Mouse (Mus musculus): ENCODE results near the gene Tcf7l1. TPM values are rescaled to one million over a fixed set of nuclear protein-coding genes. Genes with fewer than 3 reads are reported as not detected.
A peak's percentile ranks its signal among the peaks of the same experiment; 100 is the strongest.

Tcf7l1 gene
- polyA plus RNA-seq, 1 experiment, result 5.5 TPM

DNA sequence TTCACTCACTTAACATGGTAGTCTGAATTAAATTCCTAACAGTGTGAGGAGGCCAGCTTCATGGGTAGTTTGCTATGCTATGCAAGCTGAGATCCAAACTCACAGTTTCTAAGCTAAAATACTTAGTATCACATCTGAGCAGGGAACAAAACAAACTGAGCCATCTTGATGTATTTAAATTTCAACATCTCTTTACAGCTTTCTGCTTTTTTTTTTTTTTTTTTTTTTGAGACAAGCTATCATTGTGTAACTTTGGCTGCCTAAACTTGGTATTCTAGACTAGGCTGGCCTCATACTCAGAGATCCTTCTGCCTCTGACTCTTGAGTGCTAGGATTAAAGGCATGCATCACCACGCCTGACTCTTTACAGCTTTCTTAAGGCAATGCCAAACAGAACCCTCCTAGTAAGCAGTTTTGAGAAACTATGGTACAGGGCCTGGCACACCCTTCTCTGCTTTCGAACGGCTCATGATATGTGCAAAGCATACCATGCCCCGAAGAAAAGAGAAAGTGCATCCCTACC, 180.3 kb downstream of the Tcf7l1 start:
- Histone ChIP-seq H3K27ac (ENCODE audit: insufficient read depth, low read length) (no peak overlapping the region), H3K4me3 (replicated peaks; ENCODE audit: insufficient read depth, low read depth, low read length) (no peak overlapping the region), H3K27me3 (ENCODE audit: control insufficient read depth, insufficient read depth, low read length) (no peaks in the 10 kb centered on the region), H3K4me1 (ENCODE audit: control insufficient read depth, insufficient read depth, low read length) (no peaks in the 10 kb centered on the region)
- WGBS, result 85% methylated on average over 4 of the region's 4 CpGs
- TF ChIP-seq CTCF (IDR thresholded peaks at IDR 0.05; ENCODE audit: borderline replicate concordance, insufficient read depth, low read depth, low read length), result no peak
- no peak for TF ChIP-seq POLR2A (IDR thresholded peaks at IDR 0.05; ENCODE audit: borderline replicate concordance, insufficient read depth, low read length)
- no peak for DNase-seq

DNA sequence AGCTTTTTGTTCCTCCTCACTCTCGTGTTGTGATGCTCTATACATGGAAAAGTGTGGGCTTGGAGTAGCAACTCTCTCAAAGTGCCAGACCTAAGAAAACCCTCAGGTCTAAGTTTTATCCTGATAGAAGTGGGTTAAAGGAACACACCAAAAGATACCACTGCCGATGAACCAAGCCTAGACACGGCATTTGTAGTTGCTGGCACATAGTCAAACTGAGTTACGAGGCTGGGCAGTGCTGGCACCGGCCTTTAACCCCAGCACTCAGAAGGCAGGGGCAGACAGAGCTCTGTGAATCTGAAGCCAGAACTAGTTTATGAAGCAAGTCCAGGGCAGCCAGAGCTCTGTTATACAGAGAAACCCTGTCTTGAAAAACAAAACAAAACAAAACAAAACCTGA, 181.4 kb downstream of the Tcf7l1 start:
- TF ChIP-seq CTCF (IDR thresholded peaks at IDR 0.05; ENCODE audit: borderline replicate concordance, insufficient read depth, low read depth, low read length) (no peak), POLR2A (IDR thresholded peaks at IDR 0.05; ENCODE audit: borderline replicate concordance, insufficient read depth, low read length) (no peak)
- Histone ChIP-seq H3K27me3 (ENCODE audit: control insufficient read depth, insufficient read depth, low read length) (no peaks in the 10 kb centered on the region), H3K4me1 (ENCODE audit: control insufficient read depth, insufficient read depth, low read length) (no peaks in the 10 kb centered on the region), H3K27ac (ENCODE audit: insufficient read depth, low read length) (no peak overlapping the region), H3K4me3 (replicated peaks; ENCODE audit: insufficient read depth, low read depth, low read length) (no peak overlapping the region)
- WGBS, result 41% methylated on average over 5 of the region's 5 CpGs
- DNase-seq, result no peak

DNA sequence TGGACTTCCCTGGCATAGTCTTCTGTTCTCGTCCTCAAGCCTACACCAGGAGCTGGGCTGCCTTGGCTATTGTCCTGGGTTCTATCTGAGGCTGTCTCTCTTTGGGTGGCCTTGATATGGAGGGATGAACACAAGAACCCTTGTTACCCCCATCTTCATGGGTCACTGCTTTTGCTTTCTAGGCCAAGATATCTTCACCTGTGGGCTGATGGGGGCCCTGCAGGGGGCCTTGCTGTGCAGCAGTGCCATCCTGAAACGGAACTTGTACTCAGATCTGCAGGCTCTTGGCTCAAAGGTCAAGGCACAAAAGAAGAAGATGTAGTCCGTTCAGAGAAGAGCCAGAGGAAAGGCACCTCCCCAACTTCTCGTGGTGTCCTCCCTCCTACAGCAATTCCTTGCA, 182.0 kb downstream of the Tcf7l1 start:
- no peaks in the 10 kb centered on the region for H3K4me1 ChIP-seq (ENCODE audit: control insufficient read depth, insufficient read depth, low read length)
- WGBS, result 55% methylated on average over 4 of the region's 4 CpGs
- H3K27ac ChIP-seq (ENCODE audit: insufficient read depth, low read length), result no peak overlapping the region
- no peaks in the 10 kb centered on the region for H3K27me3 ChIP-seq (ENCODE audit: control insufficient read depth, insufficient read depth, low read length)
- no peak overlapping the region for H3K4me3 ChIP-seq (replicated peaks; ENCODE audit: insufficient read depth, low read depth, low read length)
- TF ChIP-seq POLR2A (IDR thresholded peaks at IDR 0.05; ENCODE audit: borderline replicate concordance, insufficient read depth, low read length) (no peak), CTCF (IDR thresholded peaks at IDR 0.05; ENCODE audit: borderline replicate concordance, insufficient read depth, low read depth, low read length) (no peak)
- DNase-seq, result no peak

DNA sequence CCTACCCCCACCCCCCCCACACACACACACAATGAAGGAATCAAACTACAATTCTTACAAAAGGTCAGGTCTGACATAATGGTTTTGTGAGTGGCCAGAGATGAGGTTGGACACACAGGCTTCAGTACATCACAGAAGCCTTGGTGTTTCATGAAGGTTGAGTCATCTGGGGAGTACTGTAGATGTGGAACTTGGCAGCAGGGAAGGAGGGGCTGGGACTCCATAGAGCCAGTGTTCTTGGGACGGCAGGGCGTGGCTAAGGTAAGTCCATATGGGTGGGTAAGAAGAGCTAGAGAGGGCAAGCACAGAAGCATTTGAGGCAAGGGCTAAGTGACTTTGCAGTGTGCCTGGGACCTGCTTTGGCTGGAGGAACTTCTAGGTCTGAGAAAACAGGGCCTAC, 185.0 kb downstream of the Tcf7l1 start:
- DNase-seq, result no peak
- H3K27ac ChIP-seq (ENCODE audit: insufficient read depth, low read length), result no peak overlapping the region
- WGBS, result 90% methylated on average over 2 of the region's 2 CpGs

DNA sequence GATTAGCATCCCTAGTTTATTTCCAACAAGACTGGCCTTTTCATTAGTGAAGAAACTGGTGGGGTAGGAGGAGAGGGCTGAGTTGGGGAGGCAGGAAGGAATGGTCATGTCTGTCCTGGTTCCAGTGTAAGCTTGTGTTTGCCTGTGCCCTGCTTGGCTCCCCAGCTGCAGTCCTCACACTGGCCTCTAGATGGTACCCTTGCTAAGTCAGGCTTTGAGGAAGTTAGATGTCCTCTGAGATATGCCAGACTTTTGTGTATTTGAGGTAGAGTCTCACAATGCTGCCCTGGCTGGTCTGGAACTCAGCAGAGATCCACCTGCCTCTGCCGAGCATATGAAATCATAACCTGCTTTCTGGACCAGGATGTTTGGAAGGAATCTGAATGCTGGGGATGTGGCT, 187.3 kb downstream of the Tcf7l1 start:
- no peak overlapping the region for H3K4me3 ChIP-seq (replicated peaks; ENCODE audit: insufficient read depth, low read depth, low read length)
- WGBS, result 47% methylated on average over 1 of the region's 1 CpGs
- no peaks in the 10 kb centered on the region for H3K27me3 ChIP-seq (ENCODE audit: control insufficient read depth, insufficient read depth, low read length)
- no peak overlapping the region for H3K27ac ChIP-seq (ENCODE audit: insufficient read depth, low read length)
- TF ChIP-seq CTCF (IDR thresholded peaks at IDR 0.05; ENCODE audit: borderline replicate concordance, insufficient read depth, low read depth, low read length) (peak; percentile 89), POLR2A (IDR thresholded peaks at IDR 0.05; ENCODE audit: borderline replicate concordance, insufficient read depth, low read length) (no peak)
- H3K4me1 ChIP-seq (ENCODE audit: control insufficient read depth, insufficient read depth, low read length), result peaks cover 4% of the 10 kb centered on the region; the same call in 1 of the 2 replicates
- DNase-seq, result peak; percentile 61 to 74

More for the DNA sequence above, 185.0 kb downstream of the Tcf7l1 start:
- no peak for TF ChIP-seq POLR2A (IDR thresholded peaks at IDR 0.05; ENCODE audit: borderline replicate concordance, insufficient read depth, low read length)
- TF ChIP-seq CTCF (IDR thresholded peaks at IDR 0.05; ENCODE audit: borderline replicate concordance, insufficient read depth, low read depth, low read length), result no peak
- no peaks in the 10 kb centered on the region for H3K27me3 ChIP-seq (ENCODE audit: control insufficient read depth, insufficient read depth, low read length)
- no peak overlapping the region for H3K4me3 ChIP-seq (replicated peaks; ENCODE audit: insufficient read depth, low read depth, low read length)
- H3K4me1 ChIP-seq (ENCODE audit: control insufficient read depth, insufficient read depth, low read length), result no peaks in the 10 kb centered on the region

DNA sequence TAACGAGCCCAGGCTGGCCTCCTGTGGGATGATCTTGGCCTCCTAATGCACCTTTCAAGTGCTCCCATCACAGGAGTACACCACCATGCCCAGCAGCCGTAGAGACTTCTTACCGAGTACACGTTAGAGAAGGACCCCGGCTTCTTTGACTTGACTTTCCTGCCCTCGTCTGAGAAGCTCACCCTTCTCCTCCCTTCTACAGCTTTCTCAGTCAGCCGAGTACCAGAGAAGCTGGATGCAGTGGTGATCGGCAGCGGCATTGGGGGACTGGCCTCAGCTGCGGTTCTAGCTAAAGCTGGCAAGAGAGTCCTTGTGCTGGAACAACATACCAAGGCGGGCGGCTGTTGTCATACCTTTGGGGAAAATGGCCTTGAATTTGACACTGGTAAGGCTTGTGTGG, 188.3 kb downstream of the Tcf7l1 start:
- Histone ChIP-seq H3K27ac (ENCODE audit: insufficient read depth, low read length) (no peak overlapping the region), H3K4me3 (replicated peaks; ENCODE audit: insufficient read depth, low read depth, low read length) (no peak overlapping the region), H3K27me3 (ENCODE audit: control insufficient read depth, insufficient read depth, low read length) (no peaks in the 10 kb centered on the region), H3K4me1 (ENCODE audit: control insufficient read depth, insufficient read depth, low read length) (peaks cover 4% of the 10 kb centered on the region; the same call in 1 of the 2 replicates)
- no peak for TF ChIP-seq CTCF (IDR thresholded peaks at IDR 0.05; ENCODE audit: borderline replicate concordance, insufficient read depth, low read depth, low read length)
- TF ChIP-seq POLR2A (IDR thresholded peaks at IDR 0.05; ENCODE audit: borderline replicate concordance, insufficient read depth, low read length), result no peak
- DNase-seq, result no peak
- WGBS, result 85% methylated on average over 12 of the region's 12 CpGs

DNA sequence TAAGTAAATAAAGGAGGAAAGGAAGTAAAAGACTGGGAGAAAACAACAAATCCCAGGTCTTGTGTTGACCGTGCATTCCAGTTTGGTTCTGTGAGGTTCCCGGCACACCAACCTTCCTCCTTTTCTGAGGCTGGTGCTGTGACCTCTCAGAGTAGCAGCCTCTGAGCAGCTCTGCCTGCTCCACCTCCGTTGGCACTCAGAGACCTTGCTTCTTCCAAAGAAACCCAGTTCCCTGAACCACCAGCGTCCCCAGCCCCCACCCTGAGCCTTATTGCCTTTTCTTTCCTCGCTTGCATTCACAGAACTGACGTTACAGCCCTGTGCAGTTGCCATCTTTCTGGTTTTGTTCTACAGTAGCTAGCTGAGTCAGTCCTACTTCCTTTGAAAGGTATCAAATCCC, 188.8 kb downstream of the Tcf7l1 start:
- no peak overlapping the region for H3K27ac ChIP-seq (ENCODE audit: insufficient read depth, low read length)

DNA sequence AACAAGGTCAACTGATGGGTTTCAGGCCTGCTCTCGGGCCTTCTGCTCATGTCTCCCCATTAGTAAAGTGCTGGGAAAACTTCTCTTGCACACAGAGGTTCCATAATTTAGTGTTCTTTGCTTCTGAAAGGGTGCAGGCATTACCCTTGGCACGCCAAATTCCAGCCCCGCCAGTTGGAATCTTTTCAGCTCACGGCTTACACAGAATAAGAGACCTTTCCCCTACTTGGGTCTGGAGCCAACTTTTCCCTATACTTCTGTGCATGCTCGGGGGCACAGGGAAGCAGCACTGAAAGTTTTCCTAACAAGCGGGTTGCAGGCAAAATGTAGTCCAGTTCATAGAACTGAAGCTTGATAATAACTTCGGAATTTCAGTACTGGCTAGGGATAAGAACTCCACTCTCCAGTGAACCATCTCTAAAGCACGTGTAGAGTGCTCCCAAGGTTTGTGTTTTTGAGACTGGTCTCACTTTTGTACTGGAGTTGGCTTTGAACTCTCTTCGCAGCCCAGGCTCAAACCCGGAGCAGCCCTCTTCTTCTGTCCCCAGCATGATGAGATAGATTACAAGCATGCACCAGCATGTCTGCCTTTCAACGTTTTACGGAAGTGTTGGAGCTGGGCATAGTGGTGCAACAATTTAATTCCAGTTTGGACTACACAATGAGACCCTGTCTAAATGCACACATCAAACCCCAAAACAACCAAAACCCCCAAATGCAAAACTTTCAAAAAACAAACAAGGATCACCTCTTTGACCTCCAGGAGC, 190.1 kb downstream of the Tcf7l1 start:
- Histone ChIP-seq H3K27me3 (ENCODE audit: control insufficient read depth, insufficient read depth, low read length) (no peaks in the 10 kb centered on the region), H3K4me3 (replicated peaks; ENCODE audit: insufficient read depth, low read depth, low read length) (peak overlapping the region; percentile 95), H3K4me1 (ENCODE audit: control insufficient read depth, insufficient read depth, low read length) (peaks cover 4% of the 10 kb centered on the region; the same call in 1 of the 2 replicates), H3K27ac (ENCODE audit: insufficient read depth, low read length) (peak overlapping the region; percentile 4; the same call in 1 of the 2 replicates)
- TF ChIP-seq POLR2A (IDR thresholded peaks at IDR 0.05; ENCODE audit: borderline replicate concordance, insufficient read depth, low read length) (no peak), CTCF (IDR thresholded peaks at IDR 0.05; ENCODE audit: borderline replicate concordance, insufficient read depth, low read depth, low read length) (no peak)
- WGBS, result 31% methylated on average over 12 of the region's 12 CpGs
- DNase-seq, result peak in 1 of 2 experiments; percentile 52

More for the DNA sequence above, 188.8 kb downstream of the Tcf7l1 start:
- H3K4me1 ChIP-seq (ENCODE audit: control insufficient read depth, insufficient read depth, low read length), result peaks cover 4% of the 10 kb centered on the region; the same call in 1 of the 2 replicates
- 68% methylated on average over 6 of the region's 6 CpGs for WGBS
- DNase-seq, result no peak
- TF ChIP-seq CTCF (IDR thresholded peaks at IDR 0.05; ENCODE audit: borderline replicate concordance, insufficient read depth, low read depth, low read length), result no peak
- TF ChIP-seq POLR2A (IDR thresholded peaks at IDR 0.05; ENCODE audit: borderline replicate concordance, insufficient read depth, low read length), result no peak
- H3K4me3 ChIP-seq (replicated peaks; ENCODE audit: insufficient read depth, low read depth, low read length), result no peak overlapping the region
- no peaks in the 10 kb centered on the region for H3K27me3 ChIP-seq (ENCODE audit: control insufficient read depth, insufficient read depth, low read length)

All from cerebellum, adult 2 months (tissue).